Mouse (Mus musculus) heart, postnatal 0 days (tissue): ENCODE data around the gene Hmcn1. TPM values are rescaled to one million over a fixed set of nuclear protein-coding genes. Genes with fewer than 3 reads are reported as not detected.

Experiments used
- ATAC-seq: fragments of 200-750 bp; cut with Nextera tagmentation; 2 replicates; pipeline ENCODE4 v1.8.0; 2017; ENCODE audit warnings: low read depth, moderate number of reproducible peaks, moderate library complexity; ENCODE audit not compliant: insufficient read depth
- DNase-seq: peaks from one replicate; pipeline ENCODE4 v3.0.0-alpha.2; 2016; ENCODE audit warnings: low spot score
- H3K27ac ChIP-seq: fragments of 300-500 bp; sonication (generic); 2 replicates; pipeline ENCODE4 v1.5.1; 2014; ENCODE audit warnings: low read depth, mild to moderate bottlenecking
- H3K27me3 ChIP-seq: fragments of 300-500 bp; sonication (generic); 2 replicates; pipeline ENCODE4 v1.6.1; 2014; ENCODE audit warnings: low read length, mixed read lengths; ENCODE audit not compliant: control insufficient read depth, insufficient read depth
- H3K36me3 ChIP-seq: fragments of 300-500 bp; sonication (generic); replicated peaks from 2 replicates; pipeline ENCODE4 v1.6.1; 2014; ENCODE audit warnings: low read length, mixed read lengths; ENCODE audit not compliant: control insufficient read depth, insufficient read depth
- H3K4me1 ChIP-seq: fragments of 300-500 bp; sonication (generic); 2 replicates; pipeline ENCODE4 v1.6.1; 2014; ENCODE audit warnings: antibody characterized with exemption; ENCODE audit not compliant: control insufficient read depth, insufficient read depth
- H3K4me2 ChIP-seq: fragments of 300-500 bp; sonication (generic); 2 replicates; pipeline ENCODE4 v1.6.1; 2014; ENCODE audit warnings: low read depth, mild to moderate bottlenecking, low read length, moderate library complexity
- H3K4me3 ChIP-seq: fragments of 300-500 bp; sonication (generic); 2 replicates; pipeline ENCODE4 v1.5.1; 2014; ENCODE audit warnings: low read depth, low read length
- H3K9ac ChIP-seq: fragments of 300-500 bp; sonication (generic); replicated peaks from 2 replicates; pipeline ENCODE4 v1.6.1; 2014; ENCODE audit warnings: low read depth, low read length, mixed read lengths
- H3K9me3 ChIP-seq: fragments of 300-500 bp; sonication (generic); replicated peaks from 2 replicates; pipeline ENCODE4 v1.6.1; 2016; ENCODE audit warnings: low read length; ENCODE audit not compliant: control insufficient read depth
- CTCF ChIP-seq: IDR thresholded peaks from 2 replicates; pipeline ENCODE4 v1.5.1; 2016; ENCODE audit warnings: antibody characterized with exemption, control low read depth, low read depth
- EP300 ChIP-seq: IDR thresholded peaks from 2 replicates; pipeline ENCODE4 v1.6.1; 2016; ENCODE audit warnings: antibody characterized with exemption, low read depth
- WGBS: fragments of 180-500 bp; shearing (Covaris S2); extraction: QIAGEN DNeasy Blood & Tissue Kit; methylation state at CpG from one replicate; pipeline ENCODE4 v1.1.7; 2014; 5-methylcytosine and 5-hydroxymethylcytosine counted together
- polyA plus RNA-seq: library from polyadenylated mRNA; unstranded; fragments of >200 nt; fragmentation: Nextera tagmentation; extraction: Ambion mirVana; gene quantifications from 2 replicates; pipeline ENCODE4 v1.2.1, GENCODE M21; 2015
- total RNA-seq: library from RNA; depleted of rRNA; stranded (reverse); fragments of >200 nt; gene quantifications from 2 replicates; pipeline ENCODE4 v1.2.3, GENCODE M21; 2014; ENCODE audit warnings: low replicate concordance

The Hmcn1 gene
- total and polyA plus RNA-seq, 2 experiments from 2014 or later: 18.9 to 59.2 TPM

GRCm38 (mm10) chr1:150639522-150639921 lies 353.7 kb downstream of the Hmcn1 start:
- TF ChIP-seq CTCF (no peak), EP300 (no peak)
- Histone ChIP-seq H3K9ac (no peak overlapping the region), H3K9me3 (no peaks in the 10 kb centered on the region), H3K36me3 (peaks cover 35% of the 10 kb centered on the region), H3K4me1 (no peaks in the 10 kb centered on the region), H3K27me3 (no peaks in the 10 kb centered on the region), H3K4me2 (no peak overlapping the region), H3K27ac (no peak overlapping the region), H3K4me3 (no peak overlapping the region)
- ATAC-seq (no peak), DNase-seq (no peak)
- WGBS: 57% methylated on average over 6 of the region's 6 CpGs

GRCm38 (mm10) chr1:150632506-150632905 lies 360.7 kb downstream of the Hmcn1 start:
- no peak overlapping the region for H3K9ac ChIP-seq
- H3K27me3 ChIP-seq: no peaks in the 10 kb centered on the region
- DNase-seq (no peak), ATAC-seq (no peak)
- no peak overlapping the region for H3K27ac ChIP-seq
- WGBS: 73% methylated on average over 4 of the region's 4 CpGs
- H3K4me2 ChIP-seq: no peak overlapping the region
- peaks cover 57% of the 10 kb centered on the region for H3K36me3 ChIP-seq
- H3K4me3 ChIP-seq: no peak overlapping the region
- no peak for TF ChIP-seq EP300
- TF ChIP-seq CTCF: peak; percentile 23; the same call in 1 of the 2 replicates
- no peaks in the 10 kb centered on the region for H3K9me3 ChIP-seq
- H3K4me1 ChIP-seq: no peaks in the 10 kb centered on the region

DNA sequence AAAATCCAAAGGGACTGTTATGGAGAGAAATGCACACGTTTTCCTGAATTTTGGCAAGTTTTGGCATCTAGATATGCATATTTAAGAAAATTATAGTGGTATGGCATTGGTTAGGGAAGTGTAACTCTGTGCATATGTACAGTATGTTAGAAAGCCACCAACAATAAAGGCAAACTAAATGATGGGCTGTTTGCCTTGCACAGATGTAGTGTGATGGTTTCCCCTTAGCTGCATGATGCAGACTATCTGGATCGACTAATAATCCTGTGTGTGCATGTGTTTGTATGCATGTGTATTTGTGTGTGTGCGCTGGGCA lies 361.4 kb downstream of the Hmcn1 start:
- Histone ChIP-seq H3K9me3 (no peaks in the 10 kb centered on the region), H3K36me3 (peaks cover 62% of the 10 kb centered on the region), H3K9ac (no peak overlapping the region), H3K4me3 (no peak overlapping the region), H3K4me1 (no peaks in the 10 kb centered on the region), H3K4me2 (no peak overlapping the region), H3K27ac (no peak overlapping the region), H3K27me3 (no peaks in the 10 kb centered on the region)
- no peak for DNase-seq
- no peak for ATAC-seq
- TF ChIP-seq EP300 (no peak), CTCF (no peak)
- 88% methylated on average over 3 of the region's 3 CpGs for WGBS

DNA sequence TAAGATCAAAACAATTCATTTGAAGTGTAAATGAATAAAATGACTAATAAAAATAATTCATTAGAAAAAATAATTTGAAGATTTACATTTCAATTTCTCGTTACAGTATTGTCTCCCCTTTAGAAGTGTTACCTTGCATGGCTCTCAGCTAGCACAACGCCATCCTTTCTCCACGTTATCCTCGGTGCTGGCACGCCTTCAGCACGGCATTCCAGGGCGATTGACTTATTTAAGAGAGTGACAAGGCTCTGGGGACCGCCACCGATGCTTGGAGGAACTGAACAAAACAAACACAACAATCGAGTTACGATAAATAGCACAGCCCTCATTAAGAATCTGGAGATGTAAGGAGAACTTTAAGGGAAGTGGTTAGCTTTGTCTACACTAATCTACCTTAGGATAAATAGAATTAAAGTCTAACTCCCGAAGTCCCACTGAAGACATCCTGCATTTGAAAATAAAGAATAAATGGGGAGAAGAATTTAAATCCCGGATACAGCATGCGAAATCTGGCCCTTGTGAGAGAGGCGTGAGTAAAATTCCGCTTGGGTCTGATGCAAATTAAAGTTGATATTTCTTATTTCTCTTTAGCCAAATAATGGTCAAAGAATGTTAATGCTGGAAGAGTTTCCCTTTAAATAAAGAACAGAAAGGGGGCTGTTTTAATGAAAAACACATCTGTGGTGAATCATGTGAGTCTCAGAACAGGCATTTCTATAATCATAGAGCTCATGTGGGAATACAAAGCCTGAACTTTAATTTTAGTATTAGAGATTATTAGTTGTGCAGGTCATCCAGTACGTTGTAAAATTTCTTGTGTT lies 362.0 kb downstream of the Hmcn1 start:
- TF ChIP-seq EP300 (no peak), CTCF (no peak)
- Histone ChIP-seq H3K9me3 (no peaks in the 10 kb centered on the region), H3K27ac (no peak overlapping the region), H3K36me3 (peaks cover 58% of the 10 kb centered on the region), H3K4me3 (no peak overlapping the region), H3K4me2 (no peak overlapping the region), H3K9ac (no peak overlapping the region), H3K4me1 (no peaks in the 10 kb centered on the region), H3K27me3 (no peaks in the 10 kb centered on the region)
- ATAC-seq: no peak
- WGBS: 83% methylated on average over 17 of the region's 17 CpGs
- DNase-seq: no peak

DNA sequence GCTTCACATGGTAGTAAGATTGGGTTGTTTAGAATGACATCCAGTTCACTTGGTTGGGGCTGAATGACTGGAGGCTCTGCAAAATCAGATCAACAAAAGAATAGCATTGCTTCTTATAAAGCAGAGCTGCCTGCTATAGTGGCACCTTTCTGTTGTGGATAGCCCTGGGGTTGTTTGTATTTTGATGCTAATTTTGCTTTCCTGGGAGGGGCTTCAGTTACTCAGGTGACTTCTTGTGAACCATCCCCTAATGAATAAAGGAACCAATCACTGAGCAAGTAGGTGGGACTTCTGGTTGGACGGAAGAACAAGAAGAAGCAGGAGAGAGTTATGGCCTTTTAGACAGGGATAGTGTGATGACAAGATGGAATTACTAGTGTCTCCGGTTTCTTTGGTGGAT lies 370.0 kb downstream of the Hmcn1 start:
- peaks cover 63% of the 10 kb centered on the region for H3K36me3 ChIP-seq
- 98% methylated on average over 2 of the region's 2 CpGs for WGBS
- no peaks in the 10 kb centered on the region for H3K27me3 ChIP-seq
- H3K27ac ChIP-seq: no peak overlapping the region
- DNase-seq (no peak), ATAC-seq (no peak)
- no peak overlapping the region for H3K4me3 ChIP-seq
- H3K4me2 ChIP-seq: no peak overlapping the region
- no peaks in the 10 kb centered on the region for H3K9me3 ChIP-seq
- no peaks in the 10 kb centered on the region for H3K4me1 ChIP-seq
- no peak overlapping the region for H3K9ac ChIP-seq
- TF ChIP-seq EP300: no peak
- no peak for TF ChIP-seq CTCF

DNA sequence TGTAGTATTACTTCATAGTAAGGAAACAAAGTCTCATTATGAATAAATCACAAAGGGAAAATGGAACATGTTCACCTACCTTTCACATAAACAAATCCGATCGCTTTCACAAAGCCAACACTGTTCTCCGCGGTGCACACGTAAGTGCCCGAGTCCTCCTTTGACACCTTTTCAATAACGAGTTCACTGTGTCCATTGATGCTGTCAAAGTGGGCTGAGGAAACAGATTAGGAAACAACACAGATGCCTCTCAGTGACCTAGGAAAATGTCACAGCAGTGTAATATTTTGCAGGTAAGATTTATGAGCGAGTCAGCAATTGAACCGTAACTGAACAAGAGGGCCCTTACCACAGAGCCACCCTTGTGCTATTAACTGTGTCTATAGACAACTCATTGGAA lies 382.7 kb downstream of the Hmcn1 start:
- Histone ChIP-seq H3K4me3 (no peak overlapping the region), H3K9ac (no peak overlapping the region), H3K27me3 (no peaks in the 10 kb centered on the region), H3K36me3 (peaks cover 52% of the 10 kb centered on the region), H3K4me2 (no peak overlapping the region), H3K4me1 (no peaks in the 10 kb centered on the region), H3K27ac (no peak overlapping the region), H3K9me3 (no peaks in the 10 kb centered on the region)
- 84% methylated on average over 9 of the region's 9 CpGs for WGBS
- ATAC-seq (no peak), DNase-seq (no peak)
- no peak for TF ChIP-seq CTCF
- TF ChIP-seq EP300: no peak
